Mouse (Mus musculus) thymus, postnatal 10 days (tissue): ENCODE results near the gene Lrrc43.

Source experiments
- DNase-seq, 2 experiments: peaks; one replicate each; pipeline ENCODE4 v3.0.0; 2021; ENCODE audit warnings: low spot score in 2 of 2

Lrrc43 gene

GRCm38 (mm10) chr5:123520666-123521065 is 31.6 kb downstream of the Lrrc43 start:
- DNase-seq = no peak

- no peak for DNase-seq
Observed at GRCm38 (mm10) chr5:123521621-123522020, 32.5 kb downstream of the Lrrc43 start.

- DNase-seq = no peak
Observed at GRCm38 (mm10) chr5:123522166-123522565, 33.1 kb downstream of the Lrrc43 start.

- peak; percentile 99 for DNase-seq
Observed at GRCm38 (mm10) chr5:123523692-123524392, 34.7 kb downstream of the Lrrc43 start, which contains the start of gene Diablo. Gene Diablo (minus strand): TSS chr5:123524176.

GRCm38 (mm10) chr5:123524393-123524750 is 35.3 kb downstream of the Lrrc43 start:
- no peak for DNase-seq

- DNase-seq = no peak
Observed at GRCm38 (mm10) chr5:123525281-123525680, 36.2 kb downstream of the Lrrc43 start, which contains the start of gene Gm49027. Gene Gm49027 (minus strand): TSS chr5:123525488.

GRCm38 (mm10) chr5:123525916-123526495 is 36.9 kb downstream of the Lrrc43 start:
- DNase-seq = no peak

GRCm38 (mm10) chr5:123528641-123529040 is 39.5 kb downstream of the Lrrc43 start:
- DNase-seq = no peak

GRCm38 (mm10) chr5:123530056-123530455 is 41.0 kb downstream of the Lrrc43 start:
- DNase-seq = peak in 1 of 2 experiments; percentile 1

GRCm38 (mm10) chr5:123533801-123534200 is 44.7 kb downstream of the Lrrc43 start:
- DNase-seq = peak in 1 of 2 experiments; percentile 1

GRCm38 (mm10) chr5:123555693-123556092 is 66.6 kb downstream of the Lrrc43 start:
- no peak for DNase-seq

- no peak for DNase-seq
Observed at GRCm38 (mm10) chr5:123556451-123556850, 67.3 kb downstream of the Lrrc43 start.
